In the genomic region with DNA sequence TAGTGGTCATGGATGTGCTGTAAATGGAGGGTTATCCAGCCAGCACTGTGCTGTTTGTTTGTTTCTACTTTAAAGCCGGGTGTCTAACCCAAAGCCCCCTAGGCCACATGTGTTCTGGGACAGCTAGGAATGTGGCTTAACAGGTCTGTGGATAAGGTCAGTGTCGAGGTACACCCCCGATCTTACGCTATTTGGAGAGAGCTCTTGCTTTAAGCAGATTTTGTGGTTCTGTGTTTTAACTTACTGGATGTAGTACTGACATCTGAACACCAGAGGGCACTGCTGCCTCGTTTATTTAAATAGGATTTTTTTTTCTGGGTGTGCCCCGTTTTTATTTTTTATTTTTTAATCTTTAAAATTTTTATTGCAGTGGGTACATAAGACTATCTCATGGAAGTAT, we compare ENCODE assay signal across 8 mouse cellular contexts. TPM values are rescaled to one million over a fixed set of nuclear protein-coding genes. Genes with fewer than 3 reads are reported as not detected.
DNase-seq lines count a peak whose midpoint lies in the region; ATAC-seq and TF ChIP-seq lines count a peak whose summit lies in the region.

No protein-coding gene starts in this region.

- H3K36me3 ChIP-seq in embryonic facial prominence, embryonic 11.5 days (replicated peaks; ENCODE audit: control insufficient read depth, insufficient read depth, low read depth, low read length): no peaks in the 10 kb centered on the region
- H3K36me3 ChIP-seq in embryonic facial prominence, embryonic 10.5 days (replicated peaks): no peaks in the 10 kb centered on the region
- no peaks in the 10 kb centered on the region for H3K36me3 ChIP-seq in G1E (replicated peaks)
- no peaks in the 10 kb centered on the region for H3K36me3 ChIP-seq in kidney, postnatal 0 days (ENCODE audit: insufficient read depth, low read length)

- H3K4me2 ChIP-seq in embryonic facial prominence, embryonic 11.5 days (ENCODE audit: low read depth, low read length): no peak overlapping the region
- peak overlapping the region; percentile 21; the same call in 1 of the 2 replicates for H3K4me2 ChIP-seq in kidney, postnatal 0 days (ENCODE audit: low read length)

- H3K27me3 ChIP-seq in embryonic facial prominence, embryonic 11.5 days (ENCODE audit: control insufficient read depth, insufficient read depth, low read length): no peaks in the 10 kb centered on the region
- peaks cover 5% of the 10 kb centered on the region; the same call in 1 of the 2 replicates for H3K27me3 ChIP-seq in embryonic facial prominence, embryonic 10.5 days (replicated peaks; ENCODE audit: low read depth, poor library complexity, severe bottlenecking)
- peaks cover 8% of the 10 kb centered on the region for H3K27me3 ChIP-seq in G1E (ENCODE audit: insufficient read depth, low read length)
- no peaks in the 10 kb centered on the region for H3K27me3 ChIP-seq in kidney, postnatal 0 days (ENCODE audit: insufficient read depth, low read length)

- no peaks in the 10 kb centered on the region for H3K4me1 ChIP-seq in embryonic facial prominence, embryonic 11.5 days (ENCODE audit: control insufficient read depth, insufficient read depth, low read length)
- peaks cover 10% of the 10 kb centered on the region for H3K4me1 ChIP-seq in embryonic facial prominence, embryonic 10.5 days
- no peaks in the 10 kb centered on the region for H3K4me1 ChIP-seq in G1E (ENCODE audit: insufficient read depth, low read depth, low read length)
- H3K4me1 ChIP-seq in kidney, postnatal 0 days (replicated peaks; ENCODE audit: insufficient read depth, low read length): no peaks in the 10 kb centered on the region

- no peak overlapping the region for H3K27ac ChIP-seq in embryonic facial prominence, embryonic 11.5 days (replicated peaks; ENCODE audit: low read depth, low read length)
- no peak overlapping the region for H3K27ac ChIP-seq in embryonic facial prominence, embryonic 10.5 days (replicated peaks)
- H3K27ac ChIP-seq in left cerebral cortex, adult 2 months: no peak overlapping the region
- no peak overlapping the region for H3K27ac ChIP-seq in kidney, postnatal 0 days

- DNase-seq in embryonic facial prominence, embryonic 11.5 days (ENCODE audit: low spot score): peak; percentile 81
- DNase-seq in embryonic facial prominence, embryonic 10.5 days (ENCODE audit: low spot score): no peak
- no peak for DNase-seq in left cerebral cortex, adult 2 months (ENCODE audit: extremely low spot score in 1 of 2, low spot score in 2 of 2)
- DNase-seq in left cerebral cortex, postnatal 36 days (ENCODE audit: low spot score in 2 of 2): no peak
- no peak for DNase-seq in G1E (ENCODE audit: low spot score)
- peak; percentile 76 for DNase-seq in kidney, postnatal 0 days (ENCODE audit: low spot score)
- DNase-seq in retina, adult 2 months (ENCODE audit: low read depth, low spot score): peak; percentile 36
- DNase-seq in ovary, postnatal 10 days (ENCODE audit: low spot score): no peak

- WGBS in embryonic facial prominence, embryonic 11.5 days: 20% methylated on average over 6 of the region's 6 CpGs
- 21% methylated on average over 6 of the region's 6 CpGs for WGBS in embryonic facial prominence, embryonic 10.5 days
- WGBS in kidney, postnatal 0 days: 19% methylated on average over 6 of the region's 6 CpGs

- no peak overlapping the region for H3K9ac ChIP-seq in embryonic facial prominence, embryonic 11.5 days (replicated peaks; ENCODE audit: low read length)
- no peak overlapping the region for H3K9ac ChIP-seq in kidney, postnatal 0 days (ENCODE audit: low read depth, low read length)

- intact Hi-C loops in left cerebral cortex, adult 2 months (cut with DNase I): loop anchor here (1.0 to 5.0 kb wide), 2 partner anchors 448 to 1107 kb away; partner anchors contain the start of gene Evx2
- intact Hi-C loops in left cerebral cortex, postnatal 36 days (cut with DNase I): loop anchor here (5.0 kb wide), 1 partner anchor 1112 kb away; no protein-coding TSS in a partner anchor

- peak; percentile 79 for TF ChIP-seq CTCF in left cerebral cortex, adult 2 months (IDR thresholded peaks at IDR 0.05)
- peak; percentile 43; the same call in 1 of the 2 replicates for TF ChIP-seq CTCF in G1E (IDR thresholded peaks at IDR 0.05; ENCODE audit: low read depth, low read length)
- peak; percentile 74 for TF ChIP-seq CTCF in kidney, postnatal 0 days (IDR thresholded peaks at IDR 0.05; ENCODE audit: low read depth)

- ATAC-seq in embryonic facial prominence, embryonic 11.5 days (replicated peaks; ENCODE audit: insufficient number of reproducible peaks, low FRiP score, low TSS enrichment, low read depth): no peak
- no peak for ATAC-seq in G1E (ENCODE audit: extremely low read depth, insufficient number of reproducible peaks, low FRiP score, poor library complexity, severe bottlenecking)
- no peak for ATAC-seq in kidney, postnatal 0 days (replicated peaks; ENCODE audit: low FRiP score, low read depth)

- no peaks in the 10 kb centered on the region for H3K9me3 ChIP-seq in embryonic facial prominence, embryonic 11.5 days (replicated peaks; ENCODE audit: control insufficient read depth, low read length)
- no peaks in the 10 kb centered on the region for H3K9me3 ChIP-seq in embryonic facial prominence, embryonic 10.5 days
- no peaks in the 10 kb centered on the region for H3K9me3 ChIP-seq in G1E (replicated peaks)
- no peaks in the 10 kb centered on the region for H3K9me3 ChIP-seq in kidney, postnatal 0 days (replicated peaks; ENCODE audit: low read length)

- H3K4me3 ChIP-seq in embryonic facial prominence, embryonic 11.5 days (ENCODE audit: low read depth, low read length): no peak overlapping the region
- H3K4me3 ChIP-seq in embryonic facial prominence, embryonic 10.5 days: no peak overlapping the region
- H3K4me3 ChIP-seq in left cerebral cortex, adult 2 months: peak overlapping the region; percentile 43
- no peak overlapping the region for H3K4me3 ChIP-seq in G1E (ENCODE audit: low read depth, low read length)
- no peak overlapping the region for H3K4me3 ChIP-seq in kidney, postnatal 0 days (replicated peaks; ENCODE audit: low read depth, low read length)

RNA-seq across cellular contexts. Expression of gene Wipf1, which starts 21.2 kb away (rescaled TPM):
- 15.9 and 17.5 TPM in 2 replicates for polyA plus RNA-seq in embryonic facial prominence, embryonic 11.5 days (2014; fragmentation: Nextera tagmentation; extraction: Ambion mirVana)
- 12.0 and 12.7 TPM in 2 replicates for polyA plus RNA-seq in embryonic facial prominence, embryonic 10.5 days (2016; fragmentation: Nextera tagmentation; extraction: Ambion mirVana)
- total RNA-seq in left cerebral cortex, adult 2 months (2021): 1 to 10 TPM; 7.4 to 7.9 TPM
- total RNA-seq in left cerebral cortex, postnatal 36 days (2021): 1 to 10 TPM; 7.7 to 8.2 TPM
- 2.2 and 50.6 TPM in 2 replicates for total RNA-seq in G1E (2014; fragmentation: Nextera tagmentation)
- total RNA-seq in G1E (2017): 0.70 and 0.98 TPM in 2 replicates
- polyA plus RNA-seq in G1E (2012): 7.1 and 9.1 TPM in 2 replicates
- 7.6 and 8.0 TPM in 2 replicates for polyA plus RNA-seq in kidney, postnatal 0 days (2015; fragmentation: Nextera tagmentation; extraction: Ambion mirVana)

RNA-seq across cellular contexts. Expression of gene Chrna1, which starts 29.4 kb away (rescaled TPM):
- polyA plus RNA-seq in embryonic facial prominence, embryonic 11.5 days (2014; fragmentation: Nextera tagmentation; extraction: Ambion mirVana): 0.88 and 1.2 TPM in 2 replicates
- 0.64 and 0.80 TPM in 2 replicates for polyA plus RNA-seq in embryonic facial prominence, embryonic 10.5 days (2016; fragmentation: Nextera tagmentation; extraction: Ambion mirVana)
- under 1 TPM; 0.12 to 0.25 TPM for total RNA-seq in left cerebral cortex, adult 2 months (2021)
- under 1 TPM; 0.09 to 0.10 TPM for total RNA-seq in left cerebral cortex, postnatal 36 days (2021)
- total RNA-seq in G1E (2014; fragmentation: Nextera tagmentation) (not detected in 2 replicates), G1E (2017) (0.11 and 0.12 TPM in 2 replicates)
- not detected in 2 replicates for polyA plus RNA-seq in G1E (2012)
- polyA plus RNA-seq in kidney, postnatal 0 days (2015; fragmentation: Nextera tagmentation; extraction: Ambion mirVana): 0.11 and 0.15 TPM in 2 replicates

Comparison
In these comparisons a context has a peak if more than half of its experiments do, and no peak if none do; other contexts are left out.
1. DNase-seq: peak in embryonic facial prominence, embryonic 11.5 days (single experiment), kidney, postnatal 0 days (single experiment) and retina, adult 2 months (single experiment); none in embryonic facial prominence, embryonic 10.5 days (single experiment), left cerebral cortex, adult 2 months (0 of 2), left cerebral cortex, postnatal 36 days (0 of 2), G1E (single experiment) and ovary, postnatal 10 days (single experiment).
2. Peak in every context shown above with its lines, with median percentiles within 50 percentile points of each other: CTCF ChIP-seq.